Mouse (Mus musculus) left cerebral cortex, adult 2 months (tissue): ENCODE results near the gene Gm6034. TPM values are rescaled to one million over a fixed set of nuclear protein-coding genes. Genes with fewer than 3 reads are reported as not detected.
A peak's percentile ranks its signal among the peaks of the same experiment; 100 is the strongest.
"Not testable (repeated sequence)": the region's sequence is repeated elsewhere in the genome, so short reads cannot be mapped to it uniquely, and the experiment has no call there.

Source experiments
- DNase-seq, 2 experiments: peaks; one replicate each; pipeline ENCODE4 v3.0.0; 2021 to 2022; ENCODE audit warnings: low spot score in 2 of 2, mixed read lengths in 1 of 2; ENCODE audit errors: extremely low spot score in 1 of 2
- H3K27ac ChIP-seq: fragments of 200-600 bp; 2 replicates; pipeline ENCODE4 v1.8.1; 2022
- H3K4me3 ChIP-seq: fragments of 200-600 bp; 2 replicates; pipeline ENCODE4 v1.8.1; 2022
- CTCF ChIP-seq: fragments of 200-600 bp; IDR thresholded peaks from 2 replicates; pipeline ENCODE4 v1.8.1; 2022; ENCODE audit warnings: antibody characterized with exemption, mild to moderate bottlenecking, moderate library complexity
- intact Hi-C: fragments of 180-260 bp; cut with DNase I; formaldehyde crosslinking; loops from one replicate; pipeline ENCODE4 v1.15.1; 2025
- total RNA-seq, 2 experiments: library from RNA; stranded (reverse); gene quantifications; 2 replicates each; pipeline ENCODE4 v1.2.3; 2021

Gm6034 gene
- total RNA-seq, 2 experiments from 2014 or later: not detected

DNA sequence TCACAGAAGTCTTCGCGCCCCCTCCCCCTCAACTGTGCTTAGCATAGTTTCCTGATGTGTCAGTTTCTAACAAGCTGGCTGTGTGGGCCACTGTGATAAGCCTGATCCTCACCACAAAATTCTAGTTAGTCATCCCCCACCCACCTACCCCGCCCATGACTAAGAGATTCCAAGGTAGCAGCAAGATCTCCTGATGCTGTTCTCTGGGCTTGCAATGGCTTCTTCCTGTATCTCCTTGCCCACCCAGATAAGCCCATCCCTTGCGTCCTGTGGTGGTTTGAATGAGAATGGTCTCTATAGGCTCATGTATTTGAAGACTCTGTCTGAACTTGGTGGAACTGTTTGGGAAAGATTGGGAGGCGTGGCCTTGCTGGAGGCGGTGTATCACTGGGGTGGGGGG lies 40.8 kb upstream of the Gm6034 start:
- intact Hi-C loops: no loop called here
- H3K27ac ChIP-seq: peak overlapping the region; percentile 76
- peak in 1 of 2 experiments; percentile 38 for DNase-seq
- H3K4me3 ChIP-seq: no peak overlapping the region
- TF ChIP-seq CTCF: no peak

DNA sequence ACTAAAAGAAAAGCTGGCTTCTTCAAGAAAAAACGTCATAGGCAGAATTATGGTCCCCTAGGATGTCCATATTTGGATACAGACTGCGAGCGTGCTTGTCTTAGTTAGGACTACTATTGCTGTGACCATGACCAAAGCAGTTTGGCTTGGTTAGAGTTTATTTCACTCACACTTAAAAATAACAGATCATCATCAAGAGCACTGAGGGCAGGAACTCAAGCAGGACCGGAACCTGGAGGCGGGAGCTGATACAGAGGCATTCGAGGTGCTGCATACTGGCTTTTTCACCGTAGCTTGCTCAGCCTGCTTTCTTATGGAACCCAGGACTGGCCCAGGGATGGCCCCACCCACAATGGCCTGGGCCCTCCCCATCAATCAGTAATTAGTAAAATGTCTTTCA lies 39.4 kb upstream of the Gm6034 start:
- peak overlapping the region; percentile 76 for H3K27ac ChIP-seq
- no peak for TF ChIP-seq CTCF

GRCm38 (mm10) chr17:36004409-36004808 lies 38.4 kb upstream of the Gm6034 start:
- DNase-seq, intact Hi-C loops, H3K4me3 ChIP-seq: not testable (repeated sequence)
- H3K27ac ChIP-seq: peak overlapping the region; percentile 7

More for the DNA sequence above, 39.4 kb upstream of the Gm6034 start:
- H3K4me3 ChIP-seq: no peak overlapping the region
- intact Hi-C loops: no loop called here
- no peak for DNase-seq

DNA sequence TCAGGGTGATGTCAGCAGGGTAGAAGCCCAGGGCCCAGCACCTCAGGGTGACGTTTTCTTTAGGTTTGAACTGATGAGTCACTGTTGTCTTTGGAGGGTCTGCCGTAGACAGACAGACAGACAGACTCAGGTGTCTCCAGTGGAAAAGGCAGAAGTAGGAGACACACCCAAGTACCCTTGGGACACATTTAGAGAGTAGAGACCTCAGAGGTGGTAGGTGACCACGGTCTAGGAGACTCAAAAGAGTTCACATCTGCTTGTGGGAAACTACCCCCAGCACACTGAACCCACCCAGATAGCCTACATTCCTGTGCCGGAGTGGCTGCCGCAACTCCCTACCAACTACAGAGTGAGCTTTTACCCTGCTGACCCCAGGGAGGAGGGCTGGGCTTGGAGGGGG lies 27.8 kb upstream of the Gm6034 start:
- TF ChIP-seq CTCF: no peak
- DNase-seq: no peak
- intact Hi-C loops: no loop called here
- H3K27ac ChIP-seq: no peak overlapping the region
- no peak overlapping the region for H3K4me3 ChIP-seq

GRCm38 (mm10) chr17:36017046-36017445 lies 25.7 kb upstream of the Gm6034 start:
- H3K4me3 ChIP-seq: no peak overlapping the region
- DNase-seq: no peak
- TF ChIP-seq CTCF: no peak
- intact Hi-C loops: no loop called here
- no peak overlapping the region for H3K27ac ChIP-seq

GRCm38 (mm10) chr17:36018979-36019378 lies 23.8 kb upstream of the Gm6034 start:
- intact Hi-C loops: no loop called here
- peak overlapping the region; percentile 28; the same call in 1 of the 2 replicates for H3K27ac ChIP-seq
- no peak for DNase-seq
- TF ChIP-seq CTCF: no peak
- no peak overlapping the region for H3K4me3 ChIP-seq

GRCm38 (mm10) chr17:36019519-36019918 lies 23.2 kb upstream of the Gm6034 start:
- H3K27ac ChIP-seq: peak overlapping the region; percentile 83
- no peak for DNase-seq
- intact Hi-C loops: no loop called here
- TF ChIP-seq CTCF: no peak
- H3K4me3 ChIP-seq: no peak overlapping the region

DNA sequence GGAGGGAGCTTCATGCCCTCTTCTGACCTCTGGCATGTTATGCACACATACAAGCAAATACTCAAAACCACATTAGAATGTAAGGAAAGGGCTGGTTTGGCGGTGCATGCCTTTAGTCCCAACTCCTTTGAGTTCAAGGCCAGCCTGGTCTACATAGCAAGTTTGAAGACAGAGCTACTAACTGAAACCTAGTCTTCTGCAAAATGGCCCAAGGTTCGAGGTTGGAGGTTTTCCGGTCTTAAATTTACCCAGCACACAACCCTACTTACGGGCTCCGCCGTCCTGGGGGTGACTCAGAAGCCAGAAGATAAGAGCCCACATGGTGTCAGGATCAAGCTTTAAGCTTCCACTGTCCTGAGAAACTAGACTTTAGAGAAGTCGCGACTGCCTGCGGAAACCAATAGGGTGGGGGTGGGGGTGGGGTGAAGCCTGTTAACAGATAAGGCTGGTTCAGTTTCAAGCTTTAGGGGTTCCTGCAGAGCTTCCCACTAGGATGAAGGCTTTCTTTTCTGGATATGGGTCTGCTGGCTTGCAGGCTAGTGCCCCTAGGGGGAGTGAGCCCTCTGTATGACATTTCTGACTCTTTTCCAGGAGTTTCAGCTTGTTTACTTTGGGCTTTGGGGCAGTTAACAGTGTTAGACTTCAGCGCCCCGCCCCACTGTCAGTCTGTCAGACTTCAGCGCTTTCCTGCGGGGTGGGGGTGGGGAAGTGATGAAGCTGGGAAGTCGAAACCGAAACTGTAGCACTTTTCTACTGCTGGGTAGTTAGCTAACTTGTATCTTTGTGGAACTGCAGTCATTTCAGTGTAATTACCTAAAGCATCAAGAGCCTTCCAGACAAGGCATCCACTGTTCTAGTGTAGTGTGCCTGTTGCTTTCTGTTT lies 22.3 kb upstream of the Gm6034 start, which contains the start of gene H2-T24:
H2-T24 (minus strand) TSS at position 370 of the 883 bp plus-strand sequence.
- Histone ChIP-seq H3K27ac (peak within 1 kb of the TSS; percentile 83), H3K4me3 (peak within 1 kb of the TSS; percentile 33)
- intact Hi-C loops: no loop called here
- TF ChIP-seq CTCF: peak; percentile 42
- DNase-seq: no peak

- intact Hi-C loops: no loop called here
- no peak for TF ChIP-seq CTCF
- no peak overlapping the region for H3K4me3 ChIP-seq
- no peak for DNase-seq
- H3K27ac ChIP-seq: peak overlapping the region; percentile 60; the same call in 1 of the 2 replicates
Measured at GRCm38 (mm10) chr17:36021309-36021708, 21.5 kb upstream of the Gm6034 start.

DNA sequence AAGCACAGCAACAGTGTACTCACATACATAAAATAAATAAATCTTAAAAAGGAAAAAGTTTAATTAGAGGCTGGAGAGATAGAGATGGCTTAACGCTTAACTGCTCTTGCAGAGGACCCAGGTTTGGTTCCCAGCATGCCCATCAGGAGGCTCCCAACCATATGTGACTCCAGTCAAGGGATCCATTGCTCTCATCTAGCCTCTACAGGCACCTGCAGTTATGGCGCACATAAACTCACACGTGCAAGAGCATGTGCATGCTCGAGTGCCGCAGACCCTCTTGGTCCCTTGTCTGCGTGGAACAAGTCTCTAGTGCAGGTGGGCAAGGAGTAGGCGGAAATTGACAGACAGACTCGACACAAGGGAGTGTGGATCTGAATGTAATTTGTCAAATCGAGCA lies 20.7 kb upstream of the Gm6034 start:
- intact Hi-C loops: no loop called here
- Histone ChIP-seq H3K4me3 (no peak overlapping the region), H3K27ac (peak overlapping the region; percentile 24; the same call in 1 of the 2 replicates)
- no peak for DNase-seq
- TF ChIP-seq CTCF: no peak

GRCm38 (mm10) chr17:36022922-36023321 lies 19.8 kb upstream of the Gm6034 start:
- DNase-seq: no peak
- TF ChIP-seq CTCF: no peak
- intact Hi-C loops: no loop called here
- H3K4me3 ChIP-seq: no peak overlapping the region
- peak overlapping the region; percentile 69; the same call in 1 of the 2 replicates for H3K27ac ChIP-seq

DNA sequence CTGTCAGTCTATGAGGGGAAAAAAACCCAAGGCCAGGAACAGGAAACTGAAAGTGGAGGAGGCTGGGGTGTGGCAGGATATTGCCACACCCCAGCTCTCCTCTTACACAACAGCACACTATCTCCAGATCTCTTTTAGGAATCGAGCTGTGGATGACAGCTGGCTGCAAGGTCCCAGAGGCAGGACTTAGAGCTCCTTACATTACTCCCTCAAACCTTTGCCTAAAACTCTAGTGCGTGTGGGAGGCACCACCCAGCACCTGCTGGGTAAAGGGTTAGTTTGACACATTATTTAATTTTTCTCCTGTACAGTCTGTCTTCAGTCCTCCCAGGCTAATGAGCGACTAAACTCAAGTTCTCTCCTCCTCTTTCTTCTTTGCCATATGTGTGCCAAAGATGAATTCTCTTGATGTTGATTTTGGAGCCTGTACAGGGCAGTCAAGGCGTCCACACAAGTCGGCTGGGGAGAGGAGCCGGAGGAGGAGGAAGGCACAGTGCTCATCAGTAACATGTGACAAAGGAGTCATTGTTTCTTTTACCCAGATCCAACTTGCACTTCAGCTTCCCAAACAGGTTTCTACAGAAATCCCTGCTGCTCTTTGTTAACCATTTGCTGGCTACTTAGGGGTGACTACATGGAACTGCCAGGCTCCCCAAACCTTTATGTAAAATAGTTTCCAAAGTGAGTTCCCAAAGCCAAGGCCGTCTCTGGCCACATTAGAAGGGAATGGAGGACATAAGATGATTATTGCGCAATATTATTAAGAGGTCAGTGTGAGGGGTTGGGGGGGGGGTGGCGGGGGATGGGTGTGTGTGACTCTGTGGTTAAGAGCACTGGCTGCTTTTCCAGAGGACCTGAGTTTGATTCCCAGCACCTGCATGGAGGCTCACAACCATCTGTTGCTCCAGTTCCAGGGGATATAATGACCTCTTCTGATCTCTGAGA lies 18.8 kb upstream of the Gm6034 start:
- TF ChIP-seq CTCF: no peak
- DNase-seq: no peak
- intact Hi-C loops: no loop called here
- Histone ChIP-seq H3K27ac (peak overlapping the region; percentile 69), H3K4me3 (no peak overlapping the region)
